Mouse (Mus musculus) G1E (cell line): ENCODE measurements around the gene Ghrhr. TPM values are rescaled to one million over a fixed set of nuclear protein-coding genes. Genes with fewer than 3 reads are reported as not detected.
A peak's percentile ranks its signal among the peaks of the same experiment; 100 is the strongest.

Experiments used
- ATAC-seq: 2 replicates; pipeline ENCODE4 v1.8.0; 2016; ENCODE audit warnings: mild to moderate bottlenecking; ENCODE audit not compliant: insufficient number of reproducible peaks, poor library complexity, low FRiP score, severe bottlenecking; ENCODE audit errors: extremely low read depth
- DNase-seq: peaks from one replicate; pipeline ENCODE4 v3.0.0; 2012; ENCODE audit warnings: low spot score
- H3K27me3 ChIP-seq: 2 replicates; pipeline ENCODE4 v1.6.1; 2012; ENCODE audit warnings: mild to moderate bottlenecking, low read length, inconsistent platforms; ENCODE audit not compliant: insufficient read depth
- H3K36me3 ChIP-seq: replicated peaks from 2 replicates; pipeline ENCODE3; 2012; ENCODE audit warnings: mild to moderate bottlenecking, inconsistent platforms
- H3K4me1 ChIP-seq: 2 replicates; pipeline ENCODE4 v1.6.1; 2012; ENCODE audit warnings: low read depth, low read length, inconsistent platforms, mixed read lengths; ENCODE audit not compliant: insufficient read depth
- H3K4me3 ChIP-seq: 2 replicates; pipeline ENCODE4 v1.5.1; 2012; ENCODE audit warnings: low read depth, mild to moderate bottlenecking, inconsistent platforms, low read length, moderate library complexity, mixed read lengths
- H3K9me3 ChIP-seq: replicated peaks from 2 replicates; pipeline ENCODE4 v1.6.1; 2012; ENCODE audit warnings: inconsistent platforms
- CTCF ChIP-seq: IDR thresholded peaks from 2 replicates; pipeline ENCODE4 v1.5.1; 2012; ENCODE audit warnings: low read depth, low read length, inconsistent platforms, mixed read lengths
- GATA1 ChIP-seq: IDR thresholded peaks from 2 replicates; pipeline ENCODE4 v1.6.1; 2012; ENCODE audit warnings: borderline replicate concordance, low read length, inconsistent platforms, mixed read lengths
- GATA2 ChIP-seq: IDR thresholded peaks from 2 replicates; pipeline ENCODE4 v1.6.1; 2012; ENCODE audit warnings: low read depth, low read length, inconsistent platforms, borderline replicate concordance
- POLR2AphosphoS5 ChIP-seq: IDR thresholded peaks from 2 replicates; pipeline ENCODE4 v1.6.1; 2012; ENCODE audit warnings: low read depth, low read length, inconsistent platforms; ENCODE audit not compliant: insufficient replicate concordance
- TAL1 ChIP-seq: conservative IDR thresholded peaks from 2 replicates; pipeline ENCODE4 v1.6.1; 2012; ENCODE audit warnings: low read depth, low read length, inconsistent platforms, mixed read lengths
- polyA plus RNA-seq: library from polyadenylated mRNA; stranded (reverse); fragments of >175 nt; gene quantifications from 2 replicates; pipeline ENCODE4 v1.2.3, GENCODE M21; 2012
- total RNA-seq, 2 experiments: library from RNA; stranded (forward) in 1 of 2; stranded (reverse) in 1 of 2; fragments of 200-1000 nt in 1 of 2; fragments of >200 nt in 1 of 2; fragmentation: Nextera tagmentation in 1 of 2; gene quantifications; 2 replicates each; pipeline ENCODE4 v1.2.3; 2014 to 2017

Ghrhr gene
- total and polyA plus RNA-seq, 3 experiments = 0.11 TPM; not detected in 2

DNA sequence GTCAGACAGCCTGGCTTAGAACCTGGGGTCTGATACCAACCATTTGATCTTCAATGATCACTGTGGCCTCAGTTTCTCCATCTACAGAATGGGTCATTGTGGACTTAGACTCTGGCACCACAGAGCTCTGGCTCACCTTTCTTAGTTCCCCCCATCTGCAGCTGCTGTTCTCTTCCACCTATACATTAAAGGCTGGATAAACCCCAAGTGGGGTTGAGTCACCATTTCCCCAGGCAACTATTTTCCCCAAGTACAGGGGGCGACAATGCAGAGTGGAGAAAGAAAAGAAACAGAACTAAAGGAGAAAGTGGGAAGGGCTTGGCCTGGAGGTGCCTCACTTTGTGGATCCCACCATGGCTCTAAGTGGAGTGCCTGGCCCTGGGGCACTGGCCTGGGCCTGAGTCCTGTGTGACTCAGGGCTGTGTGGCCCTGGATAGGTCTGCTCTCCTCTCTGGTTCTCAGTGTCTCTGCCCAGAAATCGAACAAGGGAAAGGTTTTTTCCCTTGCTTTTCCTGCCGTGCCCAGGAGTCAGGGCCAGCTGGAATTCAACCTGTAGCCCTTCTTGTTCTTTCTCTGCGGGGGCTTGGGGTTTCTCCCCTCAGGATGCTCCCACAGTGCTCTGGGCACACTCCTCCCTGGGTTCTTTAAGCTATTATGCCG lies 19.0 kb upstream of the Ghrhr start:
- H3K4me1 ChIP-seq = no peaks in the 10 kb centered on the region
- H3K36me3 ChIP-seq = no peaks in the 10 kb centered on the region
- H3K4me3 ChIP-seq = no peak overlapping the region
- no peaks in the 10 kb centered on the region; the same call in 1 of the 2 replicates for H3K27me3 ChIP-seq
- ATAC-seq (no peak), DNase-seq (no peak)
- H3K9me3 ChIP-seq = no peaks in the 10 kb centered on the region
- no peak for TF ChIP-seq GATA1
- no peak for TF ChIP-seq GATA2
- no peak for TF ChIP-seq POLR2AphosphoS5
- TF ChIP-seq CTCF = no peak
- no peak for TF ChIP-seq TAL1

DNA sequence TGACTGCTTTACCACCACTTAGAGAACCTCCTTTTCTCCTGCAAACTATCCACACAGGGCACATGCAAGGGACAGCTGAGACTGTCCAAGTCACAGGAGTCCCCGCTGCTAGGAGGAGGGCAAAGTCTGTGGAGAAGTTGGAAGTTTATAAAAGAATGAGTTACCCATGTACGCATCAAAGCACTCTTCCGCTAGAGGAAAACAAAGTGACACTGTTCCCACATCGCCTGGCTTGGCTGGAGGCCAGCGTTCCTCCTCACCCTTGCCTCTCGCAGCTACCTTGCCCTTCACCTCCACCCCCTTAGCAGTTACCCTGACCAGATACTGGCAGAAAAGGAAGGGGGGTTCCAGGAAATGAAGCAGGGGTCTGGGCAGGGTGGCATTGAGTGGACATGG lies 18.5 kb upstream of the Ghrhr start:
- no peak for DNase-seq
- H3K4me1 ChIP-seq = no peaks in the 10 kb centered on the region
- no peaks in the 10 kb centered on the region; the same call in 1 of the 2 replicates for H3K27me3 ChIP-seq
- no peak for ATAC-seq
- no peak overlapping the region for H3K4me3 ChIP-seq
- TF ChIP-seq POLR2AphosphoS5 (no peak), CTCF (no peak), GATA2 (no peak), GATA1 (no peak), TAL1 (no peak)
- no peaks in the 10 kb centered on the region for H3K9me3 ChIP-seq
- H3K36me3 ChIP-seq = no peaks in the 10 kb centered on the region

DNA sequence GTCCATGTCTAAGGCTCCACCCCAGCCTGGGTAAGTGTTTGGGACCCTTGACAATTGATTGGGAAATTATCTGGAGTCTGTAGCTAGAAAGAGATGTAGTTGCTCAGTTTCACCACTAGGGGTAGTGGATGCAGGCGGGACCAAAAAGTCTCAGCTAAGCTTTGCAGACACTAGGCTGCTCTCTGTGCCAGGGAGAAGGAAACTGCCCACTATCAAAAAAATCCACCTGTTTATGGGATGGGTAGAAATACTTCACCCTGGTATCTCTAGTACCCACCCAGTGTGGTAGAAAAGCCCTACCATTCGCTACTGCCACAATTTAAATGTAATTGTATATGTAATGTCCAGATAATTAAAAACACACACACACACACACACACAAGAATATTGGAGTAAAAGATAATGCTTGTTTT lies 17.4 kb upstream of the Ghrhr start:
- Histone ChIP-seq H3K27me3 (no peaks in the 10 kb centered on the region; the same call in 1 of the 2 replicates), H3K4me1 (no peaks in the 10 kb centered on the region), H3K4me3 (no peak overlapping the region)

DNA sequence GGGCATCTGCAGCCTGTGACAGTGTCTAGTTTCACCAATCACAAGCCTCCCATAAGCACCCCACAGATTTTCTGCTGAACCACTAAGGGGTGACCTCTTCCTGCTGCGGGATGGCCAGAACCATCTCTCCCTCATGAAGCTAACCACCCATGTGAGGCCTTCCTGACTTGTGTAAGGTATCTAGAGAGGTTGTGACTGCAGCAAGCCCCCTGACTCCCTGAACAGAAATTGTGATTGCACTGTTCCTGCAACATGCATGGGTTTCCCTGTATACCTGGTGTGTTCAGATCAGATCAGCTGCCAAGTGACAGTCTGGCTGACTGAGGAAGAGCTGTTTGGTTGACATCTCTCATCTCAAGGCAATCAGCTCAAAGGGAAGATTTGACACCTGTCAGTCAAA lies 13.4 kb upstream of the Ghrhr start:
- TF ChIP-seq GATA1 (no peak), GATA2 (no peak), TAL1 (no peak), CTCF (no peak), POLR2AphosphoS5 (no peak)
- Histone ChIP-seq H3K9me3 (no peaks in the 10 kb centered on the region), H3K4me3 (no peak overlapping the region), H3K4me1 (no peaks in the 10 kb centered on the region), H3K27me3 (no peaks in the 10 kb centered on the region), H3K36me3 (no peaks in the 10 kb centered on the region)
- DNase-seq (no peak), ATAC-seq (no peak)

More for the DNA sequence above, 17.4 kb upstream of the Ghrhr start:
- TF ChIP-seq GATA1 (no peak), CTCF (peak; percentile 61; the same call in 1 of the 2 replicates)
- Histone ChIP-seq H3K9me3 (no peaks in the 10 kb centered on the region), H3K36me3 (no peaks in the 10 kb centered on the region)
- ATAC-seq = no peak
- peak; percentile 11 for DNase-seq

DNA sequence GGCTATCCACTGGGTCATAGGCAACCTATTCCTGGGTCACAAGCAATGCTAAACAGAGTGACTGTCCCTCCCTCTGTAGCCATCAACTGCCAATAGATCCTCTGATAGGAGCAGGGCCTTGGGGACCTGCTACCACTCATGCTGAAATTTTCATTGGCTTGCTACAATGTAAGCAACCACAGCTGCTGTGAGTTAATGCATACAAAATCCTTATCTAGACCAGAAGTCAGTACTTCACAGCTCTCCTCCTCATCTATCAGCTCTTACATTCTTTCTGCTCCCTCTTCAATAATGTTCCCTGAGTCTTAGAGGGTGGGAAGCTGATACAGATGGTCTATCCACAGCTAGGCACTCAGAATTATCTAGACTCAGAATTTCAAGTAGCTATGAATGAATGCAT lies 9.0 kb upstream of the Ghrhr start:
- H3K4me3 ChIP-seq = no peak overlapping the region
- no peak for DNase-seq
- no peak for ATAC-seq
- H3K36me3 ChIP-seq = no peaks in the 10 kb centered on the region
- H3K9me3 ChIP-seq = no peaks in the 10 kb centered on the region
- no peaks in the 10 kb centered on the region for H3K4me1 ChIP-seq
- H3K27me3 ChIP-seq = no peaks in the 10 kb centered on the region
- TF ChIP-seq POLR2AphosphoS5 (no peak), TAL1 (no peak), GATA2 (no peak)

DNA sequence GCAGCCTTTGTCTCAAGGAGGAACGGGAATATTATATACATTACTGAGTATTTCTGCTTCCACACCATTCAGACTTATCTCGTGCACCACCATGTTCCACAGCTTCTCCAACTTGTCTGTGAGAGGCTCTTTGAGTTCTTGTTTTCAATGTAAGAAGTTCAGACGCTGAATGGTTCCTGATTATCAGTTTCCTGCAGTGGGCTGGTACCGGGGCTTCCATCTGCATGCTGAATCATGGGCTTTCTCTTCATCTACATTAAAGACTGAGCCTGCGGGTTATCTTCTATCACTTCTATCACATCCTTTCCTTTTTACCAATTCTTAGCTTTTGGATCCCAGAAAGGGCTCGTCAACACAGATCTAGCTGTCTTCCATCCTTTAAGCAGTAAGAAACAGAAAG lies 5.3 kb upstream of the Ghrhr start:
- TF ChIP-seq CTCF (no peak), TAL1 (no peak), GATA2 (no peak), GATA1 (no peak), POLR2AphosphoS5 (no peak)
- Histone ChIP-seq H3K36me3 (no peaks in the 10 kb centered on the region), H3K4me3 (no peak overlapping the region), H3K4me1 (no peaks in the 10 kb centered on the region), H3K9me3 (no peaks in the 10 kb centered on the region), H3K27me3 (no peaks in the 10 kb centered on the region)
- DNase-seq (no peak), ATAC-seq (no peak)
